ENCODE assay signal across 33 mouse cellular contexts in the genomic region with DNA sequence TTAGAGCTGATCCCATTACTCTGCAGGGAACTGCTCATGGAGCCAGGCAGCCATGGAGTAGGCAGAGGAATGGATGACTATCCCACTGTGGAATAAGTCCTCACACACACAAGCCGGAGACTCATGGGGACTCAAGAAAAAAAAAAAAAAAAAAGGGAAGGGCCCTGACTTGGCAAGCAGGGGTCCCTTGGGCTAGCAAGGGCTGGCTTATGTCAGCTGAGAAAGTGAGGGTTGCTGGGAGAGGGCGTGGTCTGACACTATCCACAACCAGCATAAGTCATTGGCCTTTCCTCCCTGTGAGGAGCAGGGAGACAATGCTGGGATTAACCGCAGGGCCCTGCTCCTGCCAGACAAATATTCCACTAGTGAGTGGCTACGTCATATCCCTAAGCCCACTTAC. TPM values are rescaled to one million over a fixed set of nuclear protein-coding genes. Genes with fewer than 3 reads are reported as not detected.
"Had no signal": no experiment of that assay in that cellular context is flagged by ENCODE, and none has a peak within 500 bp of the region (broad histone marks: within the 10 kb centered on the region; RNA-seq: fewer than 3 reads in every experiment).

No protein-coding gene starts in this region.

- ATAC-seq: hindbrain, postnatal 0 days; intestine, embryonic 16.5 days had no signal

- DNase-seq: gastrocnemius, postnatal 14 days; gastrocnemius, postnatal 36 days; heart, adult 11 months; heart, adult 2 months; heart, postnatal 14 days; heart, postnatal 36 days; kidney, adult 11 months; kidney, adult 2 months; kidney, adult 9 months; kidney, postnatal 14 days; kidney, postnatal 36 days; liver had no signal

- H3K4me2 ChIP-seq: heart, embryonic 11.5 days; heart, embryonic 13.5 days; heart, embryonic 15.5 days; hindbrain, embryonic 13.5 days; hindbrain, embryonic 15.5 days; kidney, embryonic 15.5 days; limb, embryonic 12.5 days had no signal

- H3K9ac ChIP-seq: heart, embryonic 13.5 days; heart, embryonic 15.5 days; hindbrain, embryonic 13.5 days; hindbrain, embryonic 15.5 days; kidney, embryonic 15.5 days; limb, embryonic 12.5 days; liver, embryonic 14.5 days had no signal

- H3K4me3 ChIP-seq: heart, adult 2 months; heart, embryonic 13.5 days; heart, embryonic 15.5 days; hindbrain, embryonic 13.5 days; hindbrain, embryonic 15.5 days; kidney, embryonic 15.5 days; left cerebral cortex, adult 2 months; limb, embryonic 10.5 days; limb, embryonic 12.5 days had no signal

- H3K4me1 ChIP-seq: hindbrain, embryonic 13.5 days; hindbrain, embryonic 15.5 days; limb, embryonic 10.5 days; limb, embryonic 12.5 days had no signal

- H3K9me3 ChIP-seq: heart, embryonic 13.5 days; heart, embryonic 15.5 days; hindbrain, embryonic 13.5 days; hindbrain, embryonic 15.5 days; kidney, embryonic 15.5 days; limb, embryonic 10.5 days; limb, embryonic 12.5 days had no signal

- H3K27ac ChIP-seq: heart, adult 2 months; heart, embryonic 13.5 days; heart, embryonic 15.5 days; hindbrain, embryonic 13.5 days; hindbrain, embryonic 15.5 days; hindbrain, postnatal 0 days; kidney, embryonic 15.5 days; kidney, postnatal 0 days; left cerebral cortex, adult 2 months; limb, embryonic 10.5 days; limb, embryonic 12.5 days; liver, embryonic 14.5 days had no signal

- H3K27me3 ChIP-seq: heart, embryonic 13.5 days; heart, embryonic 15.5 days; hindbrain, embryonic 13.5 days; hindbrain, embryonic 15.5 days; kidney, embryonic 15.5 days; limb, embryonic 12.5 days had no signal

RNA-seq across cellular contexts. Expression of a gene that starts 4.8 kb away (rescaled TPM):
- total RNA-seq: gastrocnemius, adult 18-20 months; gastrocnemius, adult 8-10 months; gastrocnemius, postnatal 14 days; gastrocnemius, postnatal 36 days; heart, adult 2 months; hindbrain, postnatal 0 days; layer of hippocampus, adult 18-20 months; layer of hippocampus, adult 8-10 months; layer of hippocampus, postnatal 10 days; layer of hippocampus, postnatal 25 days; left cerebral cortex, adult 2 months; left cerebral cortex, postnatal 14 days; left cerebral cortex, postnatal 36 days had no signal

RNA-seq across cellular contexts. Expression of a gene that starts 16.8 kb away (rescaled TPM):
- total RNA-seq: left cerebral cortex, postnatal 36 days had no signal
